Mouse (Mus musculus) intestine, embryonic 14.5 days (tissue): ENCODE results near the gene Iqcf1. TPM values are rescaled to one million over a fixed set of nuclear protein-coding genes. Genes with fewer than 3 reads are reported as not detected.
A peak's percentile ranks its signal among the peaks of the same experiment; 100 is the strongest.

Experiments used
- ATAC-seq: fragments of 200-750 bp; cut with Nextera tagmentation; replicated peaks from 2 replicates; pipeline ENCODE4 v1.8.0; 2017; ENCODE audit warnings: low read depth, moderate number of reproducible peaks, moderate TSS enrichment, moderate library complexity; ENCODE audit not compliant: low FRiP score, low TSS enrichment
- DNase-seq: peaks from one replicate; pipeline ENCODE4 v3.0.0-alpha.2; 2018; ENCODE audit warnings: low spot score
- H3K27ac ChIP-seq: fragments of 300-500 bp; sonication (generic); 2 replicates; pipeline ENCODE4 v1.5.1; 2014; ENCODE audit warnings: low read depth, mild to moderate bottlenecking, control low read depth
- H3K27me3 ChIP-seq: fragments of 300-500 bp; sonication (generic); replicated peaks from 2 replicates; pipeline ENCODE4 v1.6.1; 2014; ENCODE audit warnings: low read length, control low read depth; ENCODE audit not compliant: control insufficient read depth, insufficient read depth
- H3K36me3 ChIP-seq: fragments of 300-500 bp; sonication (generic); 2 replicates; pipeline ENCODE4 v1.6.1; 2014; ENCODE audit warnings: low read length, control low read depth; ENCODE audit not compliant: control insufficient read depth, insufficient read depth
- H3K4me1 ChIP-seq: fragments of 300-500 bp; sonication (generic); replicated peaks from 2 replicates; pipeline ENCODE4 v1.6.1; 2014; ENCODE audit warnings: low read length, control low read depth, mixed read lengths; ENCODE audit not compliant: control insufficient read depth, insufficient read depth
- H3K4me2 ChIP-seq: fragments of 300-500 bp; sonication (generic); 2 replicates; pipeline ENCODE4 v1.6.1; 2014; ENCODE audit warnings: low read length
- H3K4me3 ChIP-seq: fragments of 300-500 bp; sonication (generic); 2 replicates; pipeline ENCODE4 v1.5.1; 2014; ENCODE audit warnings: low read depth, low read length, control low read depth, mixed read lengths
- H3K9ac ChIP-seq: fragments of 300-500 bp; sonication (generic); 2 replicates; pipeline ENCODE4 v1.6.1; 2014; ENCODE audit warnings: mild to moderate bottlenecking, low read length
- H3K9me3 ChIP-seq: fragments of 300-500 bp; sonication (generic); 2 replicates; pipeline ENCODE4 v1.6.1; 2016; ENCODE audit warnings: low read length, control low read depth; ENCODE audit not compliant: control insufficient read depth
- WGBS: fragments of 180-500 bp; shearing (Covaris S2); extraction: QIAGEN DNeasy Blood & Tissue Kit; methylation state at CpG from one replicate; pipeline ENCODE4 v1.1.7; 2014; 5-methylcytosine and 5-hydroxymethylcytosine counted together
- polyA plus RNA-seq: library from polyadenylated mRNA; unstranded; fragments of >200 nt; fragmentation: Nextera tagmentation; extraction: Ambion mirVana; gene quantifications from 2 replicates; pipeline ENCODE4 v1.2.1, GENCODE M21; 2014

Gene Iqcf1
- polyA plus RNA-seq, 1 experiment from 2014 or later, result not detected

DNA sequence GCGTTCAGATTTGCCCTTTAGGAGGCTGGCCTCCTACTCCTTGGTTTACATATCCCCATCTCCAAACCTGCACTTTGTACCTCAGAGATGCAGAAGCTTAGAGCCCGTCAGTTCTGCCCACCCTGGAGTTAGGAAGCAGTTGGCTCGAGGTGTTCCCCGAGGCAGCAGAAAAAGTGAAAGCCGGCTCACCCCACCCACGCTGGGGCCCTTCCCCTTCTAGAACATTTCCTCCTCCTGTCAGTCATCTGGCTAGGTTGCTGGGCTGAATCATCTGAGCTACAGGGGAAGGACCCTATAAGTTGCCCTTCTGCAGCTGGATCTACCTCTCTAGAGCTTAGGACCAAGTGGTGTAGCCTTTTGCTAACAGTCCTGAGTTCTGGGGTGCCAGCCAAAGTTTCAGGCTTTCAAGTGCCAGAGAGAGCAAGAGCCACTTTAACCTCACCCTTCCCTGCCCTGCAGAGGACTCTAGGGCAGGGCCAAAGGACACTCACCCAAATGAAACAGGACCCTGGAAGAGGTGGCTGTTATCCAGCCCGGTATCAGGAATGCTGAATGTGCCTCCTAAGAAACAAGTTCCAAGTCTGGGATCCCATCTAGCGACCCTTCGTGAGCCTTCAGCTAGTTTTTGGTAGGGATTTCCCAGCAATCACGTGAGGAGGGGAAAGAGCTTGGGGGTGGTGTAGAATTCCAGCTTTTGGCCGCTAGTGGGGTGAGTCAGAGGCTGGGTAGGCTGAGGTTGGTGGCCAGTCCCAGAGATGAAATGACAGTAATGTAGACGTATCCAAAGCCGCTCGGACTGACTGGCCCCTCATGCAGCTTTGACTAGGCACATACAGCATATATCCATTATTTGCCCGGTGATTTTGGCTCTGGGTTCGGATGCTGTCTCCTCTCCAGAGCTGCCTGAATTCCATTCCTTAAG, 23.5 kb upstream of the Iqcf1 start:
- Histone ChIP-seq H3K4me3 (no peak overlapping the region), H3K27ac (no peak overlapping the region), H3K27me3 (no peaks in the 10 kb centered on the region), H3K9me3 (no peaks in the 10 kb centered on the region), H3K36me3 (peaks cover 14% of the 10 kb centered on the region), H3K4me1 (peaks cover 25% of the 10 kb centered on the region), H3K9ac (no peak overlapping the region), H3K4me2 (peak overlapping the region; percentile 33)
- 27% methylated on average over 16 of the region's 16 CpGs for WGBS
- DNase-seq, result no peak
- peak; percentile 47; the same call in 1 of the 2 replicates for ATAC-seq

DNA sequence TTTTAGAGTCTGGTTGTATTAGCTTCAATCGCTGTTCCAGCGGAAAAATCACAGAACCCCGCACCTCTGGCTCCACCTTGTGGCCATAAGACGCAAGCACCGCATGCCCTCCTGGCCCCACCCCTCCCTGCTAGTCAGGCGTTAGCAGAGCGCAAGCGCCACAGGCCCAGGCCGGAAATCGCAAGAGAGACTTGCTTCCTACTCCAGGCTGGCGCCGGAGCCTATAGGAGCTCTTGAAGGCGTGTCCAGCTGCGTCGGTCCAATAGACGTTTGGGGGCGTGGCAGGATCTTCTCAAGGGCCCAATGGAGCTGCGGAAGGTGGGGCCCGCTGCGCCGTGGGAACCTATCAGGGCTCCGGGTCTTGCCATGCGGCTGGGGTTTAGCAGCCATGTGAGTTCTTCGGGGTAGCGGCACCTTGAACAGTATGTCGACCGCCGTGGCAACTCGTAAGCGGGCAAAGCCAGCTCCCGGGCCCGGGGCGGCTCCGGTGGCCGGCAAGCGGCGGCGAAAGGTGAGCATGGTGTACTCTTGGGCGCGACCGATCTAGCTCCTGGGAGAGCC, 22.8 kb upstream of the Iqcf1 start, which contains the start of gene Parp3:
Parp3 (minus strand) TSS at position 26 of the 561 bp plus-strand sequence.
- Histone ChIP-seq H3K9me3 (no peaks in the 10 kb centered on the region), H3K9ac (peak within 1 kb of the TSS; percentile 69), H3K4me2 (peak within 1 kb of the TSS; percentile 96), H3K27me3 (no peaks in the 10 kb centered on the region), H3K4me1 (peaks cover 20% of the 10 kb centered on the region), H3K36me3 (peaks cover 17% of the 10 kb centered on the region), H3K4me3 (peak within 1 kb of the TSS; percentile 85), H3K27ac (no peak within 1 kb of the TSS)
- peak; percentile 98 for ATAC-seq
- peak; percentile 97 for DNase-seq
- under 1% methylated on average over 41 of the region's 41 CpGs for WGBS

DNA sequence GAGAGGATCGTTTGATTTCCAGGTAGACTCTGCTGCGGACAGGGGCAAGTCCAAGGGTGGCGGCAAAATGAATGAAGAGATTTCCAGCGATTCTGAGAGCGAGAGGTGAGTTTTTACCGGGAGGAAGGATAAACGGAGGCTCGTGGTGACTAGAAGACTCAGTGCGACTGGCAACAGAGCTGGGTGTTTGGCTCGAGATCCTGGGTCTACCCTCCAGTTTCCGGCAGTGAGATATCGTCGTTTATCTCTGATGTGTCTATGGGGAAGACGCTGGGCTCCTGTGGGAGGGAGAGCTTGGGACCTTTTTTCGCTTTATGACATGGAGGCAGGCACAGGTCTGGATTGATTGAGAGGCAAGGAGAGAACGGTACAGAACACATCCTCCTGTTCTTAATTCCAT, 22.1 kb upstream of the Iqcf1 start:
- Histone ChIP-seq H3K9me3 (no peaks in the 10 kb centered on the region), H3K36me3 (peaks cover 18% of the 10 kb centered on the region), H3K9ac (peak overlapping the region; percentile 69), H3K4me3 (peak overlapping the region; percentile 85), H3K4me1 (peaks cover 15% of the 10 kb centered on the region), H3K4me2 (peak overlapping the region; percentile 96), H3K27me3 (no peaks in the 10 kb centered on the region), H3K27ac (no peak overlapping the region)
- DNase-seq, result no peak
- WGBS, result 2% methylated on average over 16 of the region's 16 CpGs
- no peak for ATAC-seq

GRCm38 (mm10) chr9:106478101-106478500, 21.7 kb upstream of the Iqcf1 start:
- ATAC-seq (no peak), DNase-seq (no peak)
- Histone ChIP-seq H3K9ac (peak overlapping the region; percentile 69), H3K4me2 (peak overlapping the region; percentile 96), H3K36me3 (peaks cover 22% of the 10 kb centered on the region), H3K4me1 (peaks cover 15% of the 10 kb centered on the region), H3K4me3 (peak overlapping the region; percentile 85), H3K9me3 (no peaks in the 10 kb centered on the region), H3K27ac (no peak overlapping the region), H3K27me3 (no peaks in the 10 kb centered on the region)
- WGBS, result 81% methylated on average over 9 of the region's 9 CpGs

DNA sequence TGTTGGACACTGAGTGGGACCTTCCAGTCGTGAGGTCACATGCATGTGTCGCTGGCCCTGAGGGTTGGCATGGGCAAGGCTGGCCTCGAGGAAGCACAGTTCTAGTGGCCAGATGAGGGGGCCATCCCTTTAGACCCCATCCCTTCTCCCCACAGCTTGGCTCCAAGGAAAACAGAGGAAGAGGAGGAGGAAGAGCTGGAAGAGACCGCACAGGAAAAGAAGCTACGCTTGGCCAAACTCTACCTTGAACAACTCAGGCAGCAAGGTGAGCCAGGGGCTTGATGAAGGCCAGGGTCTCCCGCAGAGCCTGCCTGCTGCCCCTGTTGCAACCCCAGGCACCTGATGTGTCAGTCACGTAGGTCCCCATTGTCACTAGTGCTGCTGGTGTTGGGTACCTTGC, 19.2 kb upstream of the Iqcf1 start:
- H3K9me3 ChIP-seq, result no peaks in the 10 kb centered on the region
- no peak overlapping the region for H3K27ac ChIP-seq
- no peak overlapping the region for H3K4me3 ChIP-seq
- peaks cover 46% of the 10 kb centered on the region for H3K36me3 ChIP-seq
- peaks cover 15% of the 10 kb centered on the region for H3K4me1 ChIP-seq
- no peaks in the 10 kb centered on the region for H3K27me3 ChIP-seq
- ATAC-seq (no peak), DNase-seq (no peak)
- 94% methylated on average over 7 of the region's 7 CpGs for WGBS
- H3K9ac ChIP-seq, result no peak overlapping the region
- H3K4me2 ChIP-seq, result no peak overlapping the region

GRCm38 (mm10) chr9:106481075-106481474, 18.7 kb upstream of the Iqcf1 start:
- DNase-seq (no peak), ATAC-seq (no peak)
- Histone ChIP-seq H3K9me3 (no peaks in the 10 kb centered on the region), H3K27me3 (no peaks in the 10 kb centered on the region), H3K4me2 (no peak overlapping the region), H3K9ac (no peak overlapping the region), H3K27ac (no peak overlapping the region), H3K4me1 (peaks cover 15% of the 10 kb centered on the region), H3K4me3 (no peak overlapping the region), H3K36me3 (peaks cover 52% of the 10 kb centered on the region)
- 96% methylated on average over 15 of the region's 15 CpGs for WGBS

GRCm38 (mm10) chr9:106481676-106482075, 18.1 kb upstream of the Iqcf1 start:
- H3K4me3 ChIP-seq, result no peak overlapping the region
- no peak overlapping the region for H3K9ac ChIP-seq
- DNase-seq (no peak), ATAC-seq (no peak)
- H3K27ac ChIP-seq, result no peak overlapping the region
- WGBS, result 93% methylated on average over 13 of the region's 13 CpGs
- H3K27me3 ChIP-seq, result no peaks in the 10 kb centered on the region
- peaks cover 10% of the 10 kb centered on the region for H3K4me1 ChIP-seq
- H3K36me3 ChIP-seq, result peaks cover 52% of the 10 kb centered on the region
- H3K9me3 ChIP-seq, result no peaks in the 10 kb centered on the region
- H3K4me2 ChIP-seq, result no peak overlapping the region

DNA sequence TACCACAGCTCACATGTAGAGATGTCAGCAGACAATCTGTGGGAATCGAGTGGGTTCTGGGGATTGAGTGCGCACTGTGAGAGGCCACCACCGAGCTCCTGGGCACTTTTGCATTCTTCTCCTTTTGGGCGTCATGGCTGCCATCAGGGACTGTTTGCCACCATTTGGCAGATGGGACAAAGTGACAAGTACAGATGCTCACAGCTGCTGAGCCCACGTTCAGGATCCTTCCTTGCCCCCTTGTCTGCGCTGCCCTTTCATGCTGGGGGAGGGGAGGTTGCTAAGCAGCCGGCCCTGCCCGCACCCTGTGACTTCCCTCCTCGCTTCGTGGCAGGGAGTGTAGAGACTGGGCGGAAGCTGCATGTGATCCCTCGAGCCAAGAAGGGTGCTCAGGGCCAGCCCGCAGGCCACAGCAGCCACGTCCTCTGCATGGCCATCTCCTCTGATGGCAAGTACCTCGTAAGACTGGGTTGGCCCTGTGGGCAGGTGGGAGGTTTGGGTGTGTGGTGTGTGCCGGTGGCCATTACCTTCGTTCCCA, 17.1 kb upstream of the Iqcf1 start:
- ATAC-seq (no peak), DNase-seq (no peak)
- H3K9ac ChIP-seq, result no peak overlapping the region
- H3K9me3 ChIP-seq, result no peaks in the 10 kb centered on the region
- no peaks in the 10 kb centered on the region for H3K27me3 ChIP-seq
- no peak overlapping the region for H3K4me2 ChIP-seq
- H3K4me3 ChIP-seq, result no peak overlapping the region
- WGBS, result 89% methylated on average over 17 of the region's 17 CpGs
- H3K4me1 ChIP-seq, result peaks cover 10% of the 10 kb centered on the region
- peaks cover 52% of the 10 kb centered on the region for H3K36me3 ChIP-seq
- H3K27ac ChIP-seq, result no peak overlapping the region
